Mouse (Mus musculus): ENCODE data around the gene Mx1.

DNA sequence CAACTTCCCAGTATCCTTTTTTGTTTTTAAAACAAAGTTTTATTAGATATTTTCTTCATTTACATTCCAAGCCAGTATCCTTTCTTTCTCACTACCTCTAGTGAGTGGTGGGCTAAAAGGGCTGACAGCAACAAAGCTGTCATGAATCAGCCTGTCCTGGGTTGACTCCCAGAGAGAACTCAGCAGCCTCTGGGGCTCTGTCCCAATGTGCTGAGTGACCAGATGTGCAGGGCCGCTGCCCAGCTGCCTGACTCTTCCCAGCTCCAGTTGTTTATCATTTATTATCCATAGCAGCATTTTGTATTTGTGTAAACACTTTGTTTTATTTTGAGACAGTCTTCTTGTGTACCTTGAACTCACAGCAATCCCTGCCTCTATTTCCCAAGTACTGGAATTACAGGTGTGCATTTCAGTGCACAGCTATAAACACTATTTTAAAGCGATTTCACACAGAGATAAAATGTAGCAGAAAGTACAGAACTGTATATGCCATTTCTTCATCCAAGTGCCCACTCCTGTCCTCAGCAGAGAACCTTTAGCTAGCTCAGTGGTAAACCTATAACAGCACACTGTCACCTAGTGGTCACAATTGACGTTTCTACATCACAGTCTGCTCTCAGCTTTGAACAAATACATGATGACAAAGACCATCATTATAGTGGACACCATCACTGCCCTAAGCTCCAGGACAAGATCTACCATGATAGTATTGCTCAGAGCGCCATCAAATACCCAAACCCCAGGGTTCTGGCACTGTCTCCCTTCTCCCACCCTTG lies 3.7 kb upstream of the Mx1 start:
- peak; percentile 96 to 99 for TF ChIP-seq CTCF (conservative IDR thresholded peaks at IDR 0.05 in 1 of 2, IDR thresholded peaks at IDR 0.05 in 1 of 2; ENCODE audit: low read depth in 2 of 2, low read length in 2 of 2)
- no peak for TF ChIP-seq POLR2A (IDR thresholded peaks at IDR 0.05; ENCODE audit: low read depth, low read length)
- TF ChIP-seq MAZ (IDR thresholded peaks at IDR 0.05; ENCODE audit: low read depth, low read length) = no peak
- no peak for TF ChIP-seq MAX (IDR thresholded peaks at IDR 0.05; ENCODE audit: low read length)
- no peak for TF ChIP-seq ELF1 (IDR thresholded peaks at IDR 0.05; ENCODE audit: low read depth, low read length)
- no peak for TF ChIP-seq NRF1 (IDR thresholded peaks at IDR 0.05; ENCODE audit: low read depth, low read length)
- peak; percentile 61; the same call in 1 of the 2 replicates for TF ChIP-seq IRF4 (IDR thresholded peaks at IDR 0.05; ENCODE audit: low read depth, low read length)
